Mouse (Mus musculus) embryonic facial prominence, embryonic 15.5 days (tissue): ENCODE measurements around the gene Wdr5. TPM values are rescaled to one million over a fixed set of nuclear protein-coding genes. Genes with fewer than 3 reads are reported as not detected.
"Not testable (repeated sequence)": the region's sequence is repeated elsewhere in the genome, so short reads cannot be mapped to it uniquely, and the experiment has no call there.

ENCODE experiments used
- ATAC-seq: fragments of 200-750 bp; cut with Nextera tagmentation; 2 replicates; pipeline ENCODE4 v1.8.0; 2017; ENCODE audit warnings: low read depth, moderate TSS enrichment; ENCODE audit not compliant: insufficient number of reproducible peaks, low FRiP score, low TSS enrichment
- H3K27ac ChIP-seq: fragments of 300-500 bp; sonication (generic); replicated peaks from 2 replicates; pipeline ENCODE4 v1.5.1; 2015; ENCODE audit warnings: mild to moderate bottlenecking, inconsistent platforms
- H3K27me3 ChIP-seq: fragments of 300-500 bp; sonication (generic); 2 replicates; pipeline ENCODE4 v1.6.1; 2015; ENCODE audit warnings: inconsistent platforms
- H3K36me3 ChIP-seq: fragments of 300-500 bp; sonication (generic); 2 replicates; pipeline ENCODE4 v1.6.1; 2015; ENCODE audit warnings: mild to moderate bottlenecking, inconsistent platforms
- H3K4me1 ChIP-seq: fragments of 300-500 bp; sonication (generic); 2 replicates; pipeline ENCODE4 v1.6.1; 2015; ENCODE audit warnings: inconsistent platforms
- H3K4me2 ChIP-seq: fragments of 300-500 bp; sonication (generic); replicated peaks from 2 replicates; pipeline ENCODE4 v1.6.1; 2015; ENCODE audit warnings: mild to moderate bottlenecking, inconsistent platforms
- H3K4me3 ChIP-seq: fragments of 300-500 bp; sonication (generic); replicated peaks from 2 replicates; pipeline ENCODE4 v1.5.1; 2015; ENCODE audit warnings: mild to moderate bottlenecking, inconsistent platforms
- H3K9ac ChIP-seq: fragments of 300-500 bp; sonication (generic); 2 replicates; pipeline ENCODE4 v1.6.1; 2015; ENCODE audit warnings: inconsistent platforms
- H3K9me3 ChIP-seq: fragments of 300-500 bp; sonication (generic); replicated peaks from 2 replicates; pipeline ENCODE4 v1.6.1; 2016; ENCODE audit warnings: inconsistent platforms
- WGBS: fragments of 180-500 bp; shearing (Covaris S2); methylation state at CpG from one replicate; pipeline ENCODE4 v1.1.7; 2015; 5-methylcytosine and 5-hydroxymethylcytosine counted together
- polyA plus RNA-seq: library from polyadenylated mRNA; unstranded; fragments of >200 nt; fragmentation: Nextera tagmentation; extraction: Ambion mirVana; gene quantifications from 2 replicates; pipeline ENCODE4 v1.2.1, GENCODE M21; 2015

Gene Wdr5
- polyA plus RNA-seq, 1 experiment from 2014 or later = 51.8 TPM

DNA sequence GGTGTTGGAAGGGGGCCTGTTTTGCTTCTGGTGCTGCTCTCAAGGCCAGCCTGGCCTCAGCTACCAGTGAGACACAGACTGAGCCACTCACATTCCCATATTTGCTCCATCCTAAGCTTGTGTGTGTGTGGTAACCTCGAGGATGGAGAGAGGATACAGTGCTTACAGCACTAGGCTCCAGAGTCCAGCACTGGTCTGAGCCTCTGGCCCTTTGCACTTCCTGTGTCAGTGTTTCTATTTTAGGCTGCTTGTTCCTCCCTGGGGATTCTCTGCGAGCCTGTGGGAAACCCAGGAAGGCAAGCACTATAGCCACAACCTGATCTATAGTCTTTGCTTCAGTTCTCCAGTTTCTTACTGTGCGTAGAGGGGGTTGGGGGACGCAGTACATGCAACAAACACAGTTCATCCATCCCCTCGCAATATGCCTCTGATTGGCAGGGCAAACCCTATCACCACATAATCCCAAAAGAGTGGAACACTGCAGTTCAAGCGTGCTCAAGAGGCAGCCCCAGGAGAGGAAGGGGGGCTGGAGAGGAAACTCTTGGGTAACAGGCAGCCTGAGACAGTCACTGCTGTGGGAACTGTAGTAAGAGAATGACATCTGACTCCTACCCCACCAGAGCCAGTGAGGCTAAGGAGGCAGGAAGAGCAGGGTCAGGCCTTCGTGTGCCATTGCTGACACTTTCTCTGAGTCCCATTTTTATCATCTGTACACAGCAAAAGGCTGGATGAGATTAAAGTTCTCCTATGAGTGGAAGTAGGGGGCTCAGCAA lies 10.7 kb upstream of the Wdr5 start:
- Histone ChIP-seq H3K4me2 (no peak overlapping the region), H3K36me3 (no peaks in the 10 kb centered on the region), H3K9me3 (no peaks in the 10 kb centered on the region), H3K9ac (no peak overlapping the region), H3K4me1 (peaks cover 21% of the 10 kb centered on the region), H3K27ac (peak overlapping the region; percentile 69; the same call in 1 of the 2 replicates), H3K4me3 (no peak overlapping the region), H3K27me3 (no peaks in the 10 kb centered on the region)
- no peak for ATAC-seq
- WGBS = 38% methylated on average over 7 of the region's 7 CpGs

GRCm38 (mm10) chr2:27505539-27505938 lies 9.4 kb upstream of the Wdr5 start:
- peak overlapping the region; percentile 69 for H3K27ac ChIP-seq
- no peak overlapping the region for H3K9ac ChIP-seq
- no peak overlapping the region; the same call in 1 of the 2 replicates for H3K4me2 ChIP-seq
- no peak overlapping the region for H3K4me3 ChIP-seq
- no peaks in the 10 kb centered on the region for H3K36me3 ChIP-seq
- peaks cover 21% of the 10 kb centered on the region for H3K4me1 ChIP-seq
- no peaks in the 10 kb centered on the region for H3K27me3 ChIP-seq
- 9% methylated on average over 6 of the region's 6 CpGs for WGBS
- ATAC-seq = peak; percentile 74
- H3K9me3 ChIP-seq = no peaks in the 10 kb centered on the region

DNA sequence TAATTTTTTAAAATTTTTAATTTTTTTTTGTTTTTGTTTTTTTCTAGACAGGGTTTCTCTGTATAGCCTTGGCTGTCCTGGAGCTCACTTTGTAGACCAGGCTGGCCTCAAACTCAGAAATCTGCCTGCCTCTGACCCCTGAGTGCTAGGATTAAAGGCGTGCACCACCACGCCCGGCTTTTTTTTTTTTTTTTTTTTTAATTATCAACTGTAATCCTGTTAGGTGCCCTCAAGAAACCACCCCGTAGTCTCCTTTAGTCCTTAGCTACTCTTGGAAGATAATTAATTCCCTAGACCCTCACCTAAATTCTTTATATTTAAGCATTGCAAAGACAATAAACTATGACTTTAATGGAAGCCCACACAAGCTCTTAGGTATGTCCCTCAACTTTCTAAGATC lies 8.3 kb upstream of the Wdr5 start:
- H3K27ac ChIP-seq, H3K4me2 ChIP-seq, ATAC-seq, H3K9ac ChIP-seq, H3K9me3 ChIP-seq, H3K27me3 ChIP-seq, H3K36me3 ChIP-seq, H3K4me3 ChIP-seq: not testable (repeated sequence)
- WGBS = 73% methylated on average over 4 of the region's 4 CpGs
- peaks cover 21% of the 10 kb centered on the region for H3K4me1 ChIP-seq

GRCm38 (mm10) chr2:27507562-27507961 lies 7.4 kb upstream of the Wdr5 start, which contains the start of gene Brd3:
Gene Brd3 (minus strand): TSS chr2:27507662.
- Histone ChIP-seq H3K9me3 (no peaks in the 10 kb centered on the region), H3K9ac (no peak within 1 kb of the TSS), H3K27ac (no peak within 1 kb of the TSS), H3K4me2 (no peak within 1 kb of the TSS), H3K36me3 (no peaks in the 10 kb centered on the region), H3K4me3 (no peak within 1 kb of the TSS), H3K27me3 (no peaks in the 10 kb centered on the region), H3K4me1 (peaks cover 21% of the 10 kb centered on the region)
- 67% methylated on average over 4 of the region's 4 CpGs for WGBS
- no peak for ATAC-seq

GRCm38 (mm10) chr2:27510706-27511105 lies 4.3 kb upstream of the Wdr5 start:
- no peak for ATAC-seq
- H3K36me3 ChIP-seq = no peaks in the 10 kb centered on the region
- H3K4me2 ChIP-seq = no peak overlapping the region
- no peaks in the 10 kb centered on the region for H3K9me3 ChIP-seq
- H3K9ac ChIP-seq = no peak overlapping the region
- H3K27ac ChIP-seq = no peak overlapping the region
- no peaks in the 10 kb centered on the region for H3K27me3 ChIP-seq
- H3K4me3 ChIP-seq = no peak overlapping the region
- WGBS = 80% methylated on average over 7 of the region's 7 CpGs
- peaks cover 17% of the 10 kb centered on the region for H3K4me1 ChIP-seq

DNA sequence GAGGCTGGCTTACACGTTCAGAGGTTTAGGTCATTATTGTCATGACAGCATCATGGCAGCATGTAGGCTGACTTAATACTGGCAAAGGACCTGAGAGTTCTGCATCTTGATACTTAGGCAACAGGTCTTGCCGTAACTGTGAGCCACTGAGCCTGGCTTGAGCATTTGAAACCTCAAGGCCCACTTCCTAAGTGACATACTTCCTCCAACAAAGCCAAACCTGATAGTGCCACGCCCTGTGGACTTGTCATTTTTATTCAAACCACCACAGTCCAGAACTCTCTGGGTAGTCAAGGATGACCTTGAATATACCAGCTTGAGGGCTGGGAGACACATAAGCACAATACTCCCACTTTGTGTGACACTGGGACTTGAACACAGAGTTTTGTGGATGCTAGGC lies 2.0 kb upstream of the Wdr5 start:
- Histone ChIP-seq H3K4me3 (no peak overlapping the region), H3K9me3 (no peaks in the 10 kb centered on the region), H3K27me3 (no peaks in the 10 kb centered on the region), H3K4me2 (no peak overlapping the region), H3K9ac (no peak overlapping the region), H3K36me3 (peaks cover under 1% of the 10 kb centered on the region; the same call in 1 of the 2 replicates), H3K4me1 (peaks cover 29% of the 10 kb centered on the region), H3K27ac (no peak overlapping the region)
- 94% methylated on average over 3 of the region's 3 CpGs for WGBS
- ATAC-seq = no peak

DNA sequence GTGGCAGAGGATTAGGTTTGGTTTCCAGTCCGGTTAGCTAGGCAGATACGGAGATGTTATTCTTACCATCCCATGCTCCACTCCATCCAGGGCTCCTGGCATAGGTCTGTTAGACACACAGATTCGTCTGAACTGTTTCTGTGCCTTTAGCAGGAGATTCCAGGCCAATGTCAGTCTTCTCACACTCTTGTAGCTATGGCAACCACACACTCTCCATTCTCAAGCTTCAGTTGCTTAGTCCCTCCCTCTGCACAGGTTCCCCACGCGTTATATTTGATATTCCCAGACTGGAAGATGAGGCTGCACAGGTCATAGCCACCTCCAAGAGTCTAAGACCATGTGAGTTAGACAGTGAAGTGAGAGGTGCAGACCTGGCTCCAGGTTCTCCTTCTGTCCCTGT lies 1.1 kb upstream of the Wdr5 start:
- Histone ChIP-seq H3K4me3 (peak overlapping the region; percentile 91), H3K27ac (peak overlapping the region; percentile 95), H3K4me2 (peak overlapping the region; percentile 72), H3K4me1 (peaks cover 29% of the 10 kb centered on the region), H3K9ac (no peak overlapping the region; the same call in 1 of the 2 replicates), H3K36me3 (peaks cover 10% of the 10 kb centered on the region; the same call in 1 of the 2 replicates), H3K27me3 (no peaks in the 10 kb centered on the region), H3K9me3 (no peaks in the 10 kb centered on the region)
- ATAC-seq = no peak
- 65% methylated on average over 5 of the region's 5 CpGs for WGBS

DNA sequence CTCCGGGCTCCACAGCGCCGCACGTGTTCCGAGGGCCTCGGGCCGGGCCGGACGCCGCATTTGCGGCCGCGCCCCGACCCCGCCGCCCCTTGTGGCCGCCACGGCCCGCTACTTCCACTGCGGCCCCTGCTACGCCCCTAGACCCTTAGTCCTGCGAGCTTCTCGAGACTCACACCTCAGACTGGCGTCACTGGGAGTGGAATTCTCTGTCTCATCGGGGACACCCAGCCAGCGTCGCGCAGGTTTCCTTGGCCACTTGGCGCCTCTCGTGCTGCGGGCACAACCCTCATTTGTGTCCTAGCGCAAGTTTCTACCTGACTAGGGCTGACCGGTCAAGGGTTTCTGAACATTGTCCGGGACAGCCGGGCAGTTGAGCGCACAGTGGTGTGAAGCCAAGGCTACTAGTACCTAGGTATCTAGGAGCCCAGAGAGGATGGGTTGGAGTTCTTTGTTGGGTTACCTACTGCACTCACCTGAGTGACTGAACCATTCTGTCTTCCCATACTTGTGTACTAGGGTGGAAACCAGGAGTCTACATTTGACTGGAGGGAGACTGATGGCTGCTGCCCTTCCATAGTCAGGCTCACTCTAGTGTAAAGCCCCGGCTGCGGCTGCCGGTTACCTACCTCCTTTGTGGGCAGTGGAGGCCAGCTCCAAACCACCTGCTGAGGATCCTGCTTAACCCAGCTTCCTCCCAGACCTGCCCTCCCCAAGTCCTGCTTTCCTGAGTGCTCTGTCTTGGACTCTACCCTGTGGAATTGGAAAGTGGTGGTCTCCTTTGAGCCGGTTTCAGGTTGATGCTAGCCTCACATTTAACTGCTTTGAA lies 597 bp downstream of the Wdr5 start:
- under 1% methylated on average over 40 of the region's 40 CpGs for WGBS
- Histone ChIP-seq H3K9ac (peak overlapping the region; percentile 86), H3K4me3 (peak overlapping the region; percentile 91), H3K4me1 (peaks cover 29% of the 10 kb centered on the region), H3K27me3 (no peaks in the 10 kb centered on the region), H3K27ac (peak overlapping the region; percentile 95), H3K4me2 (peak overlapping the region; percentile 72), H3K9me3 (no peaks in the 10 kb centered on the region), H3K36me3 (peaks cover 26% of the 10 kb centered on the region)
- ATAC-seq = peak; percentile 20

GRCm38 (mm10) chr2:27516289-27516688 lies 1.3 kb downstream of the Wdr5 start:
- Histone ChIP-seq H3K9me3 (no peaks in the 10 kb centered on the region), H3K4me1 (peaks cover 29% of the 10 kb centered on the region), H3K4me2 (peak overlapping the region; percentile 72), H3K9ac (peak overlapping the region; percentile 86; the same call in 1 of the 2 replicates), H3K36me3 (peaks cover 34% of the 10 kb centered on the region), H3K27me3 (no peaks in the 10 kb centered on the region), H3K4me3 (peak overlapping the region; percentile 91), H3K27ac (no peak overlapping the region)
- no peak for ATAC-seq
- 8% methylated on average over 1 of the region's 1 CpGs for WGBS

DNA sequence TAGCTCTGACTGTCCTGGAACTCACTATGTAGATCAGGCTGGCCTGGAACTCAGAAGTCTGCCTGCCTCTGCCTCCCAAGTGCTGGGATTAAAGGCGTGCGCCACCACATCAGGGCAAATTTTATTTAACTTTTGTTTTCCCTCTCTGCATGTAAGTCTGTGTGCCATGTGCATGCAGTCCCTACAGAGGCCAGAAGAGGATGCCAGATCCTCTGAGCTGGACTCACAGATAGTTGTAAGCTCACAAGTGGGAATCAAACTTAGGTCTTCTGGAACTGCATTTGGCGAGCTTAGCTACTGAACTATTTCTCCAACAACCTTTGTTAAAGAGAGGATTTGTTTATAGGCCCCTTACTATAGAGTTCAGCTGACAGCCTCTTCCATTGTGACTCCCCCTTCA lies 3.3 kb downstream of the Wdr5 start:
- H3K4me2 ChIP-seq = no peak overlapping the region
- H3K9me3 ChIP-seq = no peaks in the 10 kb centered on the region
- peaks cover 51% of the 10 kb centered on the region for H3K36me3 ChIP-seq
- H3K27me3 ChIP-seq = no peaks in the 10 kb centered on the region
- H3K9ac ChIP-seq = no peak overlapping the region
- H3K4me3 ChIP-seq = no peak overlapping the region
- ATAC-seq = no peak
- no peak overlapping the region for H3K27ac ChIP-seq
- WGBS = 93% methylated on average over 3 of the region's 3 CpGs
- peaks cover 29% of the 10 kb centered on the region for H3K4me1 ChIP-seq
